Mouse (Mus musculus) lung, postnatal 0 days (tissue): ENCODE results near the gene Gm28048. TPM values are rescaled to one million over a fixed set of nuclear protein-coding genes. Genes with fewer than 3 reads are reported as not detected.
A peak's percentile ranks its signal among the peaks of the same experiment; 100 is the strongest.

ENCODE experiments used
- ATAC-seq: fragments of 200-750 bp; cut with Nextera tagmentation; 2 replicates; pipeline ENCODE4 v1.8.0; 2017; ENCODE audit warnings: moderate library complexity
- DNase-seq: peaks from one replicate; pipeline ENCODE4 v3.0.0-alpha.2; 2016; ENCODE audit warnings: low spot score
- H3K27ac ChIP-seq: fragments of 300-500 bp; sonication (generic); 2 replicates; pipeline ENCODE4 v1.5.1; 2014; ENCODE audit warnings: antibody characterized with exemption, mild to moderate bottlenecking, low read length, mixed read lengths
- H3K27me3 ChIP-seq: fragments of 300-500 bp; sonication (generic); replicated peaks from 2 replicates; pipeline ENCODE4 v1.6.1; 2014; ENCODE audit warnings: low read length, mixed read lengths; ENCODE audit not compliant: insufficient read depth
- H3K36me3 ChIP-seq: fragments of 300-500 bp; sonication (generic); 2 replicates; pipeline ENCODE4 v1.6.1; 2014; ENCODE audit warnings: low read length, mixed read lengths; ENCODE audit not compliant: insufficient read depth
- H3K4me1 ChIP-seq: fragments of 300-500 bp; sonication (generic); 2 replicates; pipeline ENCODE4 v1.6.1; 2014; ENCODE audit warnings: antibody characterized with exemption, low read depth, low read length, mixed read lengths; ENCODE audit not compliant: insufficient read depth
- H3K4me2 ChIP-seq: fragments of 300-500 bp; sonication (generic); replicated peaks from 2 replicates; pipeline ENCODE4 v1.6.1; 2014; ENCODE audit warnings: low read depth, mild to moderate bottlenecking, low read length, moderate library complexity, mixed read lengths
- H3K4me3 ChIP-seq: fragments of 300-500 bp; sonication (generic); 2 replicates; pipeline ENCODE4 v1.5.1; 2014; ENCODE audit warnings: low read depth, low read length
- H3K9ac ChIP-seq: fragments of 300-500 bp; sonication (generic); replicated peaks from 2 replicates; pipeline ENCODE4 v1.6.1; 2014; ENCODE audit warnings: low read depth, mild to moderate bottlenecking
- H3K9me3 ChIP-seq: fragments of 300-500 bp; sonication (generic); 2 replicates; pipeline ENCODE4 v1.6.1; 2016; ENCODE audit warnings: low read length, mixed read lengths
- CTCF ChIP-seq: IDR thresholded peaks from 2 replicates; pipeline ENCODE4 v1.5.1; 2016; ENCODE audit warnings: antibody characterized with exemption, mild to moderate bottlenecking
- EP300 ChIP-seq: IDR thresholded peaks from 2 replicates; pipeline ENCODE4 v1.6.1; 2016; ENCODE audit warnings: antibody characterized with exemption, mild to moderate bottlenecking, control low read depth
- WGBS: fragments of 180-500 bp; shearing (Covaris S2); extraction: QIAGEN DNeasy Blood & Tissue Kit; methylation state at CpG from one replicate; pipeline ENCODE4 v1.1.7; 2014; 5-methylcytosine and 5-hydroxymethylcytosine counted together
- polyA plus RNA-seq: library from polyadenylated mRNA; unstranded; fragments of >200 nt; fragmentation: Nextera tagmentation; extraction: Ambion mirVana; gene quantifications from 2 replicates; pipeline ENCODE4 v1.2.1, GENCODE M21; 2015

Gene Gm28048
- polyA plus RNA-seq, 1 experiment from 2014 or later = 26.1 TPM

GRCm38 (mm10) chr11:22864305-22865060, 117.4 kb downstream of the Gm28048 start:
- WGBS = 55% methylated on average over 8 of the region's 8 CpGs
- no peaks in the 10 kb centered on the region for H3K27me3 ChIP-seq
- no peaks in the 10 kb centered on the region for H3K9me3 ChIP-seq
- H3K36me3 ChIP-seq = no peaks in the 10 kb centered on the region
- 0 out of 2 replicates have a peak, but pooled peaks cover 3% of the 10 kb centered on the region for H3K4me1 ChIP-seq
- ATAC-seq (peak; percentile 42), DNase-seq (peak; percentile 73)
- peak overlapping the region; percentile 73 for H3K27ac ChIP-seq
- TF ChIP-seq CTCF (no peak), EP300 (no peak; the same call in 1 of the 2 replicates)
- H3K4me3 ChIP-seq = no peak overlapping the region
- H3K9ac ChIP-seq = no peak overlapping the region
- H3K4me2 ChIP-seq = no peak overlapping the region

- Histone ChIP-seq H3K27me3 (no peaks in the 10 kb centered on the region), H3K27ac (no peak overlapping the region), H3K4me2 (no peak overlapping the region), H3K36me3 (no peaks in the 10 kb centered on the region), H3K4me3 (no peak overlapping the region), H3K4me1 (0 out of 2 replicates have a peak, but pooled peaks cover 3% of the 10 kb centered on the region), H3K9me3 (no peaks in the 10 kb centered on the region), H3K9ac (no peak overlapping the region)
- ATAC-seq (no peak), DNase-seq (no peak)
- TF ChIP-seq CTCF = no peak
- TF ChIP-seq EP300 = no peak
- WGBS = 59% methylated on average over 4 of the region's 4 CpGs
Observed at GRCm38 (mm10) chr11:22863581-22863980, 118.3 kb downstream of the Gm28048 start.

- Histone ChIP-seq H3K9me3 (no peaks in the 10 kb centered on the region), H3K4me3 (0 out of 2 replicates have a peak overlapping the region, but pooled peaks have one; percentile 87), H3K4me2 (peak overlapping the region; percentile 87; the same call in 1 of the 2 replicates), H3K36me3 (no peaks in the 10 kb centered on the region), H3K27me3 (no peaks in the 10 kb centered on the region), H3K4me1 (0 out of 2 replicates have a peak, but pooled peaks cover 6% of the 10 kb centered on the region), H3K9ac (no peak overlapping the region), H3K27ac (peak overlapping the region; percentile 98; the same call in 1 of the 2 replicates)
- TF ChIP-seq CTCF = no peak
- no peak for TF ChIP-seq EP300
- DNase-seq (peak; percentile 61), ATAC-seq (no peak)
- 41% methylated on average over 4 of the region's 4 CpGs for WGBS
Observed at GRCm38 (mm10) chr11:22861315-22861714, 120.6 kb downstream of the Gm28048 start.

GRCm38 (mm10) chr11:22860335-22861227, 121.3 kb downstream of the Gm28048 start, which contains the start of gene B3gnt2:
Gene B3gnt2, minus strand, starts transcription at chr11:22860961.
- H3K27me3 ChIP-seq = no peaks in the 10 kb centered on the region
- no peaks in the 10 kb centered on the region for H3K9me3 ChIP-seq
- peak within 1 kb of the TSS; percentile 87 for H3K4me3 ChIP-seq
- peak within 1 kb of the TSS; percentile 98 for H3K27ac ChIP-seq
- WGBS = 5% methylated on average over 40 of the region's 41 CpGs
- H3K9ac ChIP-seq = peak within 1 kb of the TSS; percentile 85
- DNase-seq (peak; percentile 69), ATAC-seq (peak; percentile 24)
- H3K36me3 ChIP-seq = no peaks in the 10 kb centered on the region
- H3K4me1 ChIP-seq = 0 out of 2 replicates have a peak, but pooled peaks cover 6% of the 10 kb centered on the region
- TF ChIP-seq EP300 = no peak
- TF ChIP-seq CTCF = no peak
- H3K4me2 ChIP-seq = peak within 1 kb of the TSS; percentile 87

GRCm38 (mm10) chr11:22859633-22860334, 122.1 kb downstream of the Gm28048 start:
- DNase-seq (peak; percentile 95), ATAC-seq (peak; percentile 93)
- H3K36me3 ChIP-seq = no peaks in the 10 kb centered on the region
- H3K9ac ChIP-seq = peak overlapping the region; percentile 85
- H3K27me3 ChIP-seq = no peaks in the 10 kb centered on the region
- under 1% methylated on average over 44 of the region's 55 CpGs for WGBS
- no peaks in the 10 kb centered on the region for H3K9me3 ChIP-seq
- peak overlapping the region; percentile 98 for H3K27ac ChIP-seq
- peak overlapping the region; percentile 87 for H3K4me2 ChIP-seq
- TF ChIP-seq EP300 (no peak; the same call in 1 of the 2 replicates), CTCF (peak; percentile 42)
- H3K4me3 ChIP-seq = peak overlapping the region; percentile 87
- H3K4me1 ChIP-seq = 0 out of 2 replicates have a peak, but pooled peaks cover 6% of the 10 kb centered on the region
